Mouse (Mus musculus): ENCODE data around the gene Elavl1.
A peak's percentile ranks its signal among the peaks of the same experiment; 100 is the strongest.

- TF ChIP-seq CTCF (IDR thresholded peaks at IDR 0.05; ENCODE audit: low read depth, low read length) (peak; percentile 84), POLR2A (IDR thresholded peaks at IDR 0.05; ENCODE audit: borderline replicate concordance, low read depth, low read length) (no peak)
Measured at GRCm38 (mm10) chr8:4250306-4250970, 74.8 kb downstream of the Elavl1 start.
